Mouse (Mus musculus): ENCODE results near the gene A030005K14Rik.

A030005K14Rik gene

GRCm38 (mm10) chr1:83036892-83037667 is 22.1 kb downstream of the A030005K14Rik start:
- DNase-seq (ENCODE audit: low read depth, low spot score), result no peak

- DNase-seq (ENCODE audit: low read depth, low spot score), result no peak
These were observed 24.7 kb downstream of the A030005K14Rik start for GRCm38 (mm10) chr1:83034509-83034908.

DNA sequence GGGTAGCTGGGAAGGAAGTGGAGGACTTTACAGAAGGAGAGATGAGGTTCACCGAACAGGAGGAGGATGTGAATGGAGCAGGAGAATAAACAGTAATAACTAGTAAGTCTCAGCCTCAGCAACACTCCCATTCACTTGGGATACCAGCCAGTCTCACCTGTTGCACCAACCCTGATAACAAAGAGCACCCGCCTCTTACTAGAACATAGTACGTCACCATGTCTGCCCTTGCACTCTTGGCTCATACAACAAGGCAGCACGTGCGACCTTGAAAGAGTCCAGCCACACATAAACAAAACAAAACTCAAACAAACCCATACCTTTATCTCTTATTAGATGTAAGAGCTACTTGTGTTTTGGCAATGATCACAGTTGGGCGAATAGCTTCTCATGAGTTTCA is 26.7 kb downstream of the A030005K14Rik start:
- DNase-seq (ENCODE audit: low read depth, low spot score), result no peak

DNA sequence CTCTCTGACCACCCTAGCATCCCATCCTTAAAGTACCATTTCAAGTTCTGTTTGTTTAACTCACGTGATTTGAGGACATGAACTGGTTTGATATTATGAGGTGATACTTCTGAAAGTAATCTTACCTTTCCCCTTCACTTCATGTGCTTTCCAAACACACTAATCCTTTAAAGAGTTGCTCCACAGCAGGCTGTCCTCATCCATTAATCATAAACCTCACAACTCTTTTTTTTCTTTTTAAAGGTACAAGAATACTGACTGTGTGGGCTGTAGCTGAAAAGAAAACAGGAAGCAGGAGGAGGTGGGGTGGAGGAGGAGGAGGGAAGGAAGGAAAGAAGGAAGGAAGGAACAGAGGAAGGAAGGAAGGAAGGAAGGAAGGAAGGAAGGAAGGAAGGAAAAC is 27.2 kb downstream of the A030005K14Rik start:
- DNase-seq (ENCODE audit: low read depth, low spot score), result no peak

- no peak for DNase-seq (ENCODE audit: low read depth, low spot score)
These were observed 42.6 kb downstream of the A030005K14Rik start for GRCm38 (mm10) chr1:83016556-83016955.

- peak; percentile 27 for DNase-seq (ENCODE audit: low read depth, low spot score)
These were observed 43.8 kb downstream of the A030005K14Rik start for GRCm38 (mm10) chr1:83015329-83015879.

DNA sequence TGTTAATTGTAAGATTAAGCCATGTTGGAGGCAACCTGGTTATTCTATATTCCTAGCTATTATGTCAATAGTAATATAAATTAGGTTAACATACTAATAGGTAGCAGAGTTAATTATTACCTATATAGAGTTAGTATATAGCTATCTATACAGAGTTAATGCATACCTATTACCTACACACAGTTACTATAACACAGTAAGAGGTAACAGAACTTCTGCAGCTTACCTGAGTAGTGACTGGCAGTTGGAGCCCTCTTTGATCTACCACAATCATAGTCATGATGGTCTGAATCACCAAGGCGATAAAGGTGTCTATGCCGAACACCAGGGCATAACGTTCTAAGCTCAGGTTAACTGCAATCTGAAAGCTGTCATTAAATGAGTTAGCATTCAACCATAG is 44.7 kb downstream of the A030005K14Rik start:
- peak; percentile 4 for DNase-seq (ENCODE audit: low read depth, low spot score)

Measured in A20 (cell line).